Mouse (Mus musculus) stomach, embryonic 16.5 days (tissue): ENCODE results near the gene Comp. TPM values are rescaled to one million over a fixed set of nuclear protein-coding genes. Genes with fewer than 3 reads are reported as not detected.

ENCODE experiments used
- ATAC-seq: fragments of 200-750 bp; cut with Nextera tagmentation; 2 replicates; pipeline ENCODE4 v1.8.0; 2017; ENCODE audit warnings: moderate number of reproducible peaks, moderate TSS enrichment; ENCODE audit not compliant: insufficient read depth, low FRiP score
- H3K27ac ChIP-seq: fragments of 300-500 bp; sonication (generic); 2 replicates; pipeline ENCODE4 v1.5.1; 2014; ENCODE audit warnings: low read length
- H3K27me3 ChIP-seq: fragments of 300-500 bp; sonication (generic); 2 replicates; pipeline ENCODE4 v1.6.1; 2014; ENCODE audit warnings: low read length, control low read depth, mixed read lengths; ENCODE audit not compliant: control insufficient read depth, insufficient read depth
- H3K36me3 ChIP-seq: fragments of 300-500 bp; sonication (generic); 2 replicates; pipeline ENCODE4 v1.6.1; 2014; ENCODE audit warnings: low read length; ENCODE audit not compliant: control insufficient read depth, insufficient read depth
- H3K4me1 ChIP-seq: fragments of 300-500 bp; sonication (generic); 2 replicates; pipeline ENCODE4 v1.6.1; 2014; ENCODE audit warnings: low read length, control low read depth, mixed read lengths; ENCODE audit not compliant: control insufficient read depth, insufficient read depth
- H3K4me2 ChIP-seq: fragments of 300-500 bp; sonication (generic); 2 replicates; pipeline ENCODE4 v1.6.1; 2014; ENCODE audit warnings: low read depth, low read length, mixed read lengths
- H3K4me3 ChIP-seq: fragments of 300-500 bp; sonication (generic); replicated peaks from 2 replicates; pipeline ENCODE4 v1.5.1; 2014; ENCODE audit warnings: mild to moderate bottlenecking, low read length
- H3K9ac ChIP-seq: fragments of 300-500 bp; sonication (generic); 2 replicates; pipeline ENCODE4 v1.6.1; 2014; ENCODE audit warnings: low read length
- H3K9me3 ChIP-seq: fragments of 300-500 bp; sonication (generic); replicated peaks from 2 replicates; pipeline ENCODE4 v1.6.1; 2016; ENCODE audit warnings: low read length, control low read depth; ENCODE audit not compliant: control insufficient read depth
- WGBS: fragments of 180-500 bp; shearing (Covaris S2); extraction: QIAGEN DNeasy Blood & Tissue Kit; methylation state at CpG from one replicate; pipeline ENCODE4 v1.1.7; 2014; 5-methylcytosine and 5-hydroxymethylcytosine counted together
- polyA plus RNA-seq: library from polyadenylated mRNA; unstranded; fragments of >200 nt; fragmentation: Nextera tagmentation; extraction: Ambion mirVana; gene quantifications from 2 replicates; pipeline ENCODE4 v1.2.1, GENCODE M21; 2015

Comp gene
- 0.15 and 0.25 TPM in 2 replicates for polyA plus RNA-seq

GRCm38 (mm10) chr8:70373397-70374317, at the start of gene Comp:
Gene Comp, plus strand, starts transcription at chr8:70373558.
- WGBS = 3% methylated on average over 47 of the region's 47 CpGs
- Histone ChIP-seq H3K4me3 (peak within 1 kb of the TSS; percentile 45), H3K4me1 (peaks cover 29% of the 10 kb centered on the region), H3K27me3 (peaks cover 67% of the 10 kb centered on the region), H3K9ac (peak within 1 kb of the TSS; percentile 37), H3K9me3 (no peaks in the 10 kb centered on the region), H3K27ac (no peak within 1 kb of the TSS), H3K36me3 (no peaks in the 10 kb centered on the region), H3K4me2 (peak within 1 kb of the TSS; percentile 69)
- no peak for ATAC-seq

GRCm38 (mm10) chr8:70323716-70324115, 49.6 kb upstream of the Comp start:
- H3K4me2 ChIP-seq = no peak overlapping the region
- no peak overlapping the region for H3K9ac ChIP-seq
- no peak overlapping the region for H3K27ac ChIP-seq
- no peak for ATAC-seq
- H3K4me3 ChIP-seq = no peak overlapping the region
- no peaks in the 10 kb centered on the region for H3K27me3 ChIP-seq
- H3K9me3 ChIP-seq = no peaks in the 10 kb centered on the region
- no peaks in the 10 kb centered on the region for H3K36me3 ChIP-seq
- WGBS = 92% methylated on average over 3 of the region's 3 CpGs
- H3K4me1 ChIP-seq = no peaks in the 10 kb centered on the region

- peaks cover 6% of the 10 kb centered on the region for H3K36me3 ChIP-seq
- no peak overlapping the region for H3K9ac ChIP-seq
- H3K27ac ChIP-seq = no peak overlapping the region
- H3K27me3 ChIP-seq = no peaks in the 10 kb centered on the region
- 93% methylated on average over 6 of the region's 6 CpGs for WGBS
- no peak for ATAC-seq
- no peaks in the 10 kb centered on the region for H3K9me3 ChIP-seq
- peaks cover 12% of the 10 kb centered on the region; the same call in 1 of the 2 replicates for H3K4me1 ChIP-seq
- no peak overlapping the region for H3K4me2 ChIP-seq
- no peak overlapping the region for H3K4me3 ChIP-seq
Observed at GRCm38 (mm10) chr8:70327512-70327911, 45.8 kb upstream of the Comp start.

- 34% methylated on average over 14 of the region's 14 CpGs for WGBS
- no peaks in the 10 kb centered on the region for H3K9me3 ChIP-seq
- H3K27ac ChIP-seq = no peak within 1 kb of the TSS
- H3K36me3 ChIP-seq = peaks cover 20% of the 10 kb centered on the region
- H3K27me3 ChIP-seq = no peaks in the 10 kb centered on the region
- peaks cover 12% of the 10 kb centered on the region; the same call in 1 of the 2 replicates for H3K4me1 ChIP-seq
- H3K4me3 ChIP-seq = no peak within 1 kb of the TSS; the same call in 1 of the 2 replicates
- H3K9ac ChIP-seq = peak within 1 kb of the TSS; percentile 38
- H3K4me2 ChIP-seq = 0 out of 2 replicates have a peak within 1 kb of the TSS, but pooled peaks have one; percentile 0
- no peak for ATAC-seq
Observed at GRCm38 (mm10) chr8:70329124-70329834, 44.1 kb upstream of the Comp start, which contains the start of gene Gdf1. Gene Gdf1, plus strand, starts transcription at chr8:70329817.

GRCm38 (mm10) chr8:70329835-70330740, 43.3 kb upstream of the Comp start:
- no peak overlapping the region for H3K27ac ChIP-seq
- H3K27me3 ChIP-seq = no peaks in the 10 kb centered on the region
- 17% methylated on average over 45 of the region's 45 CpGs for WGBS
- no peaks in the 10 kb centered on the region for H3K9me3 ChIP-seq
- peaks cover 12% of the 10 kb centered on the region; the same call in 1 of the 2 replicates for H3K4me1 ChIP-seq
- ATAC-seq = 0 out of 2 replicates have a peak, but pooled peaks have one; percentile 3
- H3K9ac ChIP-seq = peak overlapping the region; percentile 38
- H3K4me3 ChIP-seq = no peak overlapping the region; the same call in 1 of the 2 replicates
- 0 out of 2 replicates have a peak overlapping the region, but pooled peaks have one; percentile 0 for H3K4me2 ChIP-seq
- peaks cover 24% of the 10 kb centered on the region for H3K36me3 ChIP-seq

- Histone ChIP-seq H3K9me3 (no peaks in the 10 kb centered on the region), H3K9ac (peak overlapping the region; percentile 4; the same call in 1 of the 2 replicates), H3K36me3 (peaks cover 29% of the 10 kb centered on the region), H3K27ac (no peak overlapping the region), H3K27me3 (no peaks in the 10 kb centered on the region), H3K4me2 (0 out of 2 replicates have a peak overlapping the region, but pooled peaks have one; percentile 0), H3K4me1 (peaks cover 12% of the 10 kb centered on the region; the same call in 1 of the 2 replicates), H3K4me3 (no peak overlapping the region)
- 43% methylated on average over 53 of the region's 53 CpGs for WGBS
- ATAC-seq = peak; percentile 56
Observed at GRCm38 (mm10) chr8:70330741-70331364, 42.5 kb upstream of the Comp start.

- no peak overlapping the region for H3K9ac ChIP-seq
- peaks cover 36% of the 10 kb centered on the region for H3K36me3 ChIP-seq
- no peak overlapping the region for H3K27ac ChIP-seq
- ATAC-seq = no peak
- peaks cover 12% of the 10 kb centered on the region; the same call in 1 of the 2 replicates for H3K4me1 ChIP-seq
- no peak overlapping the region for H3K4me3 ChIP-seq
- 80% methylated on average over 19 of the region's 19 CpGs for WGBS
- no peaks in the 10 kb centered on the region for H3K27me3 ChIP-seq
- no peak overlapping the region for H3K4me2 ChIP-seq
- no peaks in the 10 kb centered on the region for H3K9me3 ChIP-seq
Observed at GRCm38 (mm10) chr8:70331526-70331925, 41.8 kb upstream of the Comp start.
